Comparison of ENCODE assay signal across 10 mouse cellular contexts in the genomic region with DNA sequence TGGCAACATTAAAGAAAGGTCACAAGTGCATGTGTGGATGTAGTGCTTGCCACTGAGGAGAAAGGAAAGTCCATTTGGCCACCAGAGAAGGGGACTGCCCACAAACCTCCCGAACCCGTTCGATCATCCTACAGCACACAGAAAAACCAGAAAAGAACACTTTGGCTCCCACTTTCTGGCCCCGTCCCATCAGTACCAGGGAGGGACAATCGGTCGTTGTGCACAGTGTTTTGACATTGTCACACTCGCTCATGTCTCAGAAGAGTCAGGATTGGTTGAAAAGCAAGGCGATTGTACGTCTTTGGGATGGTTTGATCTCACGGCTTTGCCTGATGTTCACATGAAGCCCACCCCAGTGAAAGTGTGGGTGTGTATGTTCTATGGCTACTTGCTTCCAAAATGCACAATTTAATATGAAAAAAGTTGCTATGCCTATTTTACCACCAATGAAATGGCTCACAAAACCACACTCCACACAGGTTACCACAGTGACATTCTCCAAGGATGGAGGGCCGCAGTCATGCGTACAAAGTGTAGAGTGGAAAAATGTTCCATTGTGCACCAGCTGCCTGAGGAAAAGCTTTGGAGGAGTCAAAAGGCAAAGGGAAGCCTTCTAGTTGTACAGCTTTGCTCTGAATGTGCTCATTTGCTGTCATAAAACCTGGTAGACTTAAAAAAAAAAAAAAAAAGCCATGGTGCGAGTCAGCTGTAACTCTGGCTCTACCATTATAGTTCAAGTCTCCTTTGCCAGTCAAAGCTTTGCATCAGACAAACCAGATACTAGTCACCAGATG. TPM values are rescaled to one million over a fixed set of nuclear protein-coding genes. Genes with fewer than 3 reads are reported as not detected.
DNase-seq lines count a peak whose midpoint lies in the region; ATAC-seq and TF ChIP-seq lines count a peak whose summit lies in the region.
"Had no signal": no experiment of that assay in that cellular context is flagged by ENCODE, and none has a peak within 500 bp of the region (broad histone marks: within the 10 kb centered on the region; RNA-seq: fewer than 3 reads in every experiment).

No protein-coding gene starts in this region.

- no peak for DNase-seq in hindbrain, embryonic 10.5 days (ENCODE audit: low spot score)
- no peak for DNase-seq in hindbrain, postnatal 0 days (ENCODE audit: low spot score)
- peak; percentile 49 for DNase-seq in 416B (ENCODE audit: low read depth)
- no peak for DNase-seq in embryonic facial prominence, embryonic 10.5 days (ENCODE audit: low spot score)
- DNase-seq in limb, embryonic 11.5 days (ENCODE audit: low spot score): no peak
- DNase-seq in layer of hippocampus, postnatal 10 days (ENCODE audit: low spot score in 2 of 2): no peak
- no peak for DNase-seq in right cerebral cortex, postnatal 36 days (ENCODE audit: low spot score in 2 of 2)
- DNase-seq: kidney, adult 11 months; lung, postnatal 10 days had no signal

- no peak overlapping the region for H3K4me2 ChIP-seq in hindbrain, postnatal 0 days (ENCODE audit: low read depth, low read length)
- H3K4me2 ChIP-seq in limb, embryonic 11.5 days (ENCODE audit: low read depth, severe bottlenecking): no peak overlapping the region

- ATAC-seq in hindbrain, postnatal 0 days: no peak
- no peak for ATAC-seq in limb, embryonic 11.5 days (ENCODE audit: insufficient number of reproducible peaks, low FRiP score, low TSS enrichment, low read depth)
- no peak for ATAC-seq in megakaryocyte-erythroid progenitor cell, adult 5-6 weeks (replicated peaks; ENCODE audit: low FRiP score, low TSS enrichment, poor library complexity, severe bottlenecking)

- no peak overlapping the region for H3K9ac ChIP-seq in hindbrain, postnatal 0 days (replicated peaks; ENCODE audit: low read length)
- no peak overlapping the region for H3K9ac ChIP-seq in limb, embryonic 11.5 days (ENCODE audit: low read length)

- no peak for TF ChIP-seq CTCF in hindbrain, postnatal 0 days (IDR thresholded peaks at IDR 0.05; ENCODE audit: low read depth)

- H3K4me1 ChIP-seq in hindbrain, embryonic 10.5 days (replicated peaks): peaks cover 24% of the 10 kb centered on the region
- H3K4me1 ChIP-seq in hindbrain, postnatal 0 days (ENCODE audit: insufficient read depth, low read length): peaks cover 5% of the 10 kb centered on the region; the same call in 1 of the 2 replicates
- H3K4me1 ChIP-seq in embryonic facial prominence, embryonic 10.5 days: peaks cover 17% of the 10 kb centered on the region
- no peaks in the 10 kb centered on the region for H3K4me1 ChIP-seq in limb, embryonic 11.5 days (ENCODE audit: control insufficient read depth, insufficient read depth, low read length)

- no peaks in the 10 kb centered on the region for H3K9me3 ChIP-seq in hindbrain, embryonic 10.5 days
- no peaks in the 10 kb centered on the region for H3K9me3 ChIP-seq in hindbrain, postnatal 0 days (ENCODE audit: low read length)
- no peaks in the 10 kb centered on the region for H3K9me3 ChIP-seq in embryonic facial prominence, embryonic 10.5 days
- no peaks in the 10 kb centered on the region for H3K9me3 ChIP-seq in limb, embryonic 11.5 days (ENCODE audit: control insufficient read depth, low read length)

- no peaks in the 10 kb centered on the region for H3K27me3 ChIP-seq in hindbrain, embryonic 10.5 days (ENCODE audit: insufficient read depth, poor library complexity, severe bottlenecking)
- H3K27me3 ChIP-seq in hindbrain, postnatal 0 days (ENCODE audit: insufficient read depth, low read length): no peaks in the 10 kb centered on the region
- no peaks in the 10 kb centered on the region for H3K27me3 ChIP-seq in embryonic facial prominence, embryonic 10.5 days (replicated peaks; ENCODE audit: low read depth, poor library complexity, severe bottlenecking)
- H3K27me3 ChIP-seq in limb, embryonic 11.5 days (ENCODE audit: control insufficient read depth, insufficient read depth, low read length): no peaks in the 10 kb centered on the region

- peaks cover 6% of the 10 kb centered on the region; the same call in 1 of the 2 replicates for H3K36me3 ChIP-seq in hindbrain, embryonic 10.5 days
- H3K36me3 ChIP-seq in hindbrain, postnatal 0 days (ENCODE audit: insufficient read depth, low read length): no peaks in the 10 kb centered on the region
- peaks cover 7% of the 10 kb centered on the region for H3K36me3 ChIP-seq in embryonic facial prominence, embryonic 10.5 days (replicated peaks)
- no peaks in the 10 kb centered on the region; the same call in 1 of the 2 replicates for H3K36me3 ChIP-seq in limb, embryonic 11.5 days (ENCODE audit: control insufficient read depth, insufficient read depth, low read length)

- H3K4me3 ChIP-seq in hindbrain, embryonic 10.5 days: no peak overlapping the region
- no peak overlapping the region for H3K4me3 ChIP-seq in hindbrain, postnatal 0 days (ENCODE audit: low read length)
- H3K4me3 ChIP-seq in embryonic facial prominence, embryonic 10.5 days: 0 out of 2 replicates have a peak overlapping the region, but pooled peaks have one; percentile 86
- no peak overlapping the region for H3K4me3 ChIP-seq in limb, embryonic 11.5 days (ENCODE audit: low read depth, low read length)

- H3K27ac ChIP-seq in hindbrain, embryonic 10.5 days: peak overlapping the region; percentile 70
- no peak overlapping the region; the same call in 1 of the 2 replicates for H3K27ac ChIP-seq in hindbrain, postnatal 0 days
- peak overlapping the region; percentile 51 for H3K27ac ChIP-seq in embryonic facial prominence, embryonic 10.5 days (replicated peaks)
- peak overlapping the region; percentile 52; the same call in 1 of the 2 replicates for H3K27ac ChIP-seq in limb, embryonic 11.5 days (replicated peaks; ENCODE audit: low read depth, low read length)

- WGBS in hindbrain, embryonic 10.5 days: 62% methylated on average over 13 of the region's 13 CpGs
- WGBS in hindbrain, postnatal 0 days: 55% methylated on average over 13 of the region's 13 CpGs
- 59% methylated on average over 13 of the region's 13 CpGs for WGBS in embryonic facial prominence, embryonic 10.5 days
- WGBS in limb, embryonic 11.5 days: 69% methylated on average over 13 of the region's 13 CpGs

RNA-seq across cellular contexts. Expression of gene Ern1, which starts 15.2 kb away (rescaled TPM):
- 6.3 and 7.1 TPM in 2 replicates for polyA plus RNA-seq in hindbrain, embryonic 10.5 days (2016; fragmentation: Nextera tagmentation; extraction: Ambion mirVana)
- total RNA-seq in hindbrain, postnatal 0 days (2014; rRNA removed): 8.0 and 11.6 TPM in 2 replicates
- polyA plus RNA-seq in hindbrain, postnatal 0 days (2015; fragmentation: Nextera tagmentation; extraction: Ambion mirVana): 3.0 and 3.4 TPM in 2 replicates
- 5.4 and 5.5 TPM in 2 replicates for polyA plus RNA-seq in embryonic facial prominence, embryonic 10.5 days (2016; fragmentation: Nextera tagmentation; extraction: Ambion mirVana)
- 6.3 and 6.9 TPM in 2 replicates for polyA plus RNA-seq in limb, embryonic 11.5 days (2014; fragmentation: Nextera tagmentation; extraction: Ambion mirVana)
- 13.7 and 14.2 TPM in 2 replicates for total RNA-seq in megakaryocyte-erythroid progenitor cell, adult 5-6 weeks (2014; fragmentation: Nextera tagmentation)
- total RNA-seq in megakaryocyte-erythroid progenitor cell, adult 5-6 weeks (2017): 7.0 and 9.8 TPM in 2 replicates
- total RNA-seq in layer of hippocampus, postnatal 10 days (2021): 1 to 10 TPM; 8.5 to 8.7 TPM
